Mouse (Mus musculus): ENCODE results near the gene Wfdc21.
A peak's percentile ranks its signal among the peaks of the same experiment; 100 is the strongest.

Wfdc21 gene

GRCm38 (mm10) chr11:83753581-83754181 lies 6.9 kb downstream of the Wfdc21 start, which contains the start of gene Heatr6:
TSS of gene Heatr6 (plus strand) at chr11:83753696.
- DNase-seq (ENCODE audit: low read depth): peak; percentile 69

- DNase-seq (ENCODE audit: low read depth): no peak
Measured at GRCm38 (mm10) chr11:83754227-83754626, 7.5 kb downstream of the Wfdc21 start.

GRCm38 (mm10) chr11:83767306-83767705 lies 20.6 kb downstream of the Wfdc21 start:
- no peak for DNase-seq (ENCODE audit: low read depth)

- DNase-seq (ENCODE audit: low read depth): no peak
Measured at GRCm38 (mm10) chr11:83768976-83769375, 22.2 kb downstream of the Wfdc21 start.

- no peak for DNase-seq (ENCODE audit: low read depth)
Measured at GRCm38 (mm10) chr11:83771014-83771413, 24.3 kb downstream of the Wfdc21 start.

- no peak for DNase-seq (ENCODE audit: low read depth)
Measured at GRCm38 (mm10) chr11:83772341-83772740, 25.6 kb downstream of the Wfdc21 start.

- DNase-seq (ENCODE audit: low read depth): no peak
Measured at GRCm38 (mm10) chr11:83773691-83774090, 27.0 kb downstream of the Wfdc21 start.

- DNase-seq (ENCODE audit: low read depth): no peak
Measured at GRCm38 (mm10) chr11:83774324-83774723, 27.6 kb downstream of the Wfdc21 start.

GRCm38 (mm10) chr11:83776798-83777197 lies 30.1 kb downstream of the Wfdc21 start:
- DNase-seq (ENCODE audit: low read depth): no peak

GRCm38 (mm10) chr11:83783931-83784600 lies 37.3 kb downstream of the Wfdc21 start:
- no peak for DNase-seq (ENCODE audit: low read depth)

GRCm38 (mm10) chr11:83784661-83785060 lies 37.9 kb downstream of the Wfdc21 start:
- DNase-seq (ENCODE audit: low read depth): no peak

GRCm38 (mm10) chr11:83785366-83785765 lies 38.6 kb downstream of the Wfdc21 start:
- peak; percentile 38 for DNase-seq (ENCODE audit: low read depth)

- DNase-seq (ENCODE audit: low read depth): no peak
Measured at GRCm38 (mm10) chr11:83786835-83787234, 40.1 kb downstream of the Wfdc21 start.

- DNase-seq (ENCODE audit: low read depth): no peak
Measured at GRCm38 (mm10) chr11:83787401-83788021, 40.8 kb downstream of the Wfdc21 start.

GRCm38 (mm10) chr11:83788331-83788730 lies 41.6 kb downstream of the Wfdc21 start:
- no peak for DNase-seq (ENCODE audit: low read depth)

GRCm38 (mm10) chr11:83789259-83789658 lies 42.5 kb downstream of the Wfdc21 start:
- DNase-seq (ENCODE audit: low read depth): peak; percentile 50

GRCm38 (mm10) chr11:83791133-83791532 lies 44.4 kb downstream of the Wfdc21 start:
- DNase-seq (ENCODE audit: low read depth): no peak

GRCm38 (mm10) chr11:83792316-83792914 lies 45.7 kb downstream of the Wfdc21 start:
- DNase-seq (ENCODE audit: low read depth): no peak

- DNase-seq (ENCODE audit: low read depth): no peak
Measured at GRCm38 (mm10) chr11:83793264-83793663, 46.5 kb downstream of the Wfdc21 start.

GRCm38 (mm10) chr11:83796112-83796511 lies 49.4 kb downstream of the Wfdc21 start:
- DNase-seq (ENCODE audit: low read depth): no peak

GRCm38 (mm10) chr11:83796980-83797608 lies 50.4 kb downstream of the Wfdc21 start:
- no peak for DNase-seq (ENCODE audit: low read depth)

GRCm38 (mm10) chr11:83799871-83800430 lies 53.2 kb downstream of the Wfdc21 start:
- no peak for DNase-seq (ENCODE audit: low read depth)

Data from fibroblast of lung, adult 2 months (primary cell).